Mouse (Mus musculus): ENCODE measurements at regions not wholly inside any gene's neighbourhood (a gene's known extent, or its start where the extent isn't known, plus 50 kb on each side); places are given as distances from the start of the nearest gene placed in this dataset.
"Not testable (repeated sequence)": the region's sequence is repeated elsewhere in the genome, so short reads cannot be mapped to it uniquely, and the experiment has no call there.

DNA sequence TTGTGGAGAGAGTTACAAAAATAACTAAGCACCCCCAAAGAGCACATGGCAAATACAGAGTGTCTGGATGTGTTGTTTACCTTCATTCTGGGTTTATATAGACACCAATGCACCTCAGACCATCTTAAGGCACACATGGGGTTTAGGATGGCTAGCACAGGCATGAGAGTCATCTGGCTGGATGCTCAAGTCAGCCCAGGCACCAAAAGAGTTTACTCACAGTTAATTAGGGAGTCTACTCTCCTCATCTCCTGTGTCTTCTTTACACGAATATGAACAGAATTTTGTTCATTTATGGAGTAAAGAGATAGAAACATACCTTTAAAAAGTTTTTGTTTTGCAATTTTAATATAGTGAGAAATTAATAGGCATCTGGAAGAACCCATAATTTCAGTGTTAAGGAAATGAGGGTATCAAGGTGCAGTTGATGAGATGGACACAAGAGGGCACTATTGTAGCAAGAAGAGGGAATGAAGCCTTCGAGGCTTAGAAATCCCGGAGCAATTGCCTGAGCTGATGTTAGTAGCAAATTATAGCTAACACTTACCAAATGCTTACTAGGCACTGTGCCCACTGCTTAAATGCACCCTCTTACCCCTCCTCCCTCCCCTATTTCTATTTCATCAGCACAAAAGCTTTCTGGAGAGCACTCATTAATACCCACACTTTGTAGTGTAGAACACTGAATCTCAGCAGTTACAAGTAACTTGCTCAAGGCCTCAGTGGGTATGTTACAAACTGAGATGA is 174.6 kb downstream of the Eepd1 start:
- peak; percentile 10 for DNase-seq (ENCODE audit: low read depth, low spot score)

DNA sequence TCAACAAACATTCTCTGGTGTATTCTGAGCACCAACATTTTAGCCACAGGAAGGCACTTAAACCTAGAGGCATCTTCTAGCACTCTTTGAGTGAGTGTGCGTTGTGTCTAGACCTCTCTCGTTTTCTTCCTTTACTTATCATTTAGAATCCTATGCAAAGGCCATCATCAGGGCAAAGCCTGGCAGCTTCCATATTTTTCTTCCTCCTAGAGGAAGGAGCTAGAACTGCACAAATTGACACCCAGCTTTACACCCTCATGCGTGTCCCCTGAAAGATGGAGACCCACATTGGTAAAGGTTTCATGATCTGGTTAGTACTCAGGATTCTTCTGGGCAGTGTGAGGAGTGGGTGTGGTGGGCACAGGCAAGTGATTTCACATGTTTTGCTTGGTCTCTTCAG is 175.2 kb downstream of the Eepd1 start:
- DNase-seq (ENCODE audit: low read depth, low spot score), result no peak

DNA sequence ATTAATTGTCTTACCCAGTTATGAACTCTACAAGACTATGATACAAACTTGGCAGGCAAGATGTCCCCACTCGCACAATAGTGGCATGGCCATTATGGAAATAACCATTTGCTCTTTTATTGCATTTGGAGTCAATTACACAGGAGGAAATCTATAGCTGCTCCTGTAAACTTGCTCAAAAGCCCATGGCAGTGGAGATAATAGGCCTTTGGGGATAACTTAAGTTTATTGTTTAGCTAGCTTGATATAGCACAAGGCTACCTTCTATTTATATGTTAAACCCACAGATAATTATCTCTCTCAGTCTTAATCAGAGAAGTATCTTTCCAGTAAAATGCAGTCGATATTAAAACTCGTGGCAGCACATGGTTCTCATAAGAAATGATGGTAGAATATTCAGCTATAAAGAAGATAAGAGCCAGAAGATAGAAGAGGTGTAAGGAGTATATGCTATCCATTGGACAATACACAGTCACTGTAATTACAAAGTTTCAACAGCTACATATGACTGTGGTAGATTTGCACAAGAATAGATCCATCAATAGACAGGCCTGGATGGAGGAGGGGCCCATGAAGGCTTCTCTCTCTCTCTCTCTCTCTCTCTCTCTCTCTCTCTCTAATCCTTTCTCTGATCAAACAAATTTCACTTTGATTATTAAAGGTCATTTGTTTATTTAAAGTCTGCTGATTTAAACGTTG is 202.4 kb downstream of the Eepd1 start:
- no peak for DNase-seq (ENCODE audit: low read depth, low spot score)

DNA sequence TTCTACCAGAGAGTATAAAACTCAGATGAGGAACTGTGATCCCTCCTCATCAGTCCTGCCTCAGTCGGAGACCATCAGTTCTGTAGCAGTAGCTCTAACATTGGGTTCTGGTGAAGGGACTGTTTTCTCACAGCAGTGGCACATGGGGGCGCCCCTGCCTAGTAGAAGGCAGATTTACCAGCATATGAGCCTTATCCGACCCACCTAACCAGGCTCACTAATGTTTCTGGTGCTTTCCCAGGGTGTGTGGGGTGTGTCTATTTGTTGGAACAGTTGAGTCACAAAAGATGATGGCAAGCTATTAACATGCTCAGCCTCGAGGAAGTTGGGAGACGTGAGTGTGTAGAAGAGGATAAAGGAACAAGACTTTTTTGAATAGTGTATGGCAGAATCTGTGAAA is 212.3 kb downstream of the Eepd1 start:
- peak; percentile 1 for DNase-seq (ENCODE audit: low read depth, low spot score)

DNA sequence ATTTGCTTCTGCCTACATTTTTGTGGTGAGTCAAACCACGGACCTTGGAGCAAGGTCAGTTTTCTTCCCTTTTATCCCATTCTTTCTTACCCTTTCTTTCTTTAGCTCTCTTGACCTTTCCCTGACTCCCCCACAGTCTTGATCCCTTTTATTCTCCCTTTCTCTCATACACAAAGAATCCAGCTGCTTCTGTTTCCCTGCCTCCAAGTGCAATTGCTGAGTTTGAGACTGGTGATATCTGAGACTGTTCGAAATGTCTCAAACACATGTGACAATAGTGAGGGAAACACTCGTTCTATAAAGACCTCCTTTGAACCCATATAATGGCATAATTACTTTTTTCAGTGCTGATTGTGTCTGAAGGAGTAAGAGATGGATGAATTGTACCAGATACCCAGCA is 213.7 kb downstream of the Eepd1 start:
- DNase-seq (ENCODE audit: low read depth, low spot score), result no peak

DNA sequence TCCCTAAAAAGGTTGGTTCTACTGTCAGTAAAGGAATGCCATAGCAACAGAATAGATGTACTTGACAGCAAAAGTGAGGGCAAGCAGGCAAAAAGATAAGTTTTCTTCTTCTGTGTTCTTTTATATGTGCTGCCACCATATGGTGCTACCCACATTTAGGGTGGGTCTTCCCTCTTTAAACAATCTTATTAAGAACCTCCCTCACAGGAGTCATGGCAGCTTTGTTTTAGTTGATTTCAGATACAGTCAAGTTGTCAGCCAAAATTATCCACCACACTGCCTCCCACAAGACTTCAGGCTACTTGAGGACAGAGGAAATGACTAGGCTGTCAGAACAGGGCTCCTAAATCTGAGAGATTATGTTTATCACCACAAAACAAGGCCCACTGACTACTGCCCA is 232.3 kb downstream of the Eepd1 start:
- no peak for DNase-seq (ENCODE audit: low read depth, low spot score)

DNA sequence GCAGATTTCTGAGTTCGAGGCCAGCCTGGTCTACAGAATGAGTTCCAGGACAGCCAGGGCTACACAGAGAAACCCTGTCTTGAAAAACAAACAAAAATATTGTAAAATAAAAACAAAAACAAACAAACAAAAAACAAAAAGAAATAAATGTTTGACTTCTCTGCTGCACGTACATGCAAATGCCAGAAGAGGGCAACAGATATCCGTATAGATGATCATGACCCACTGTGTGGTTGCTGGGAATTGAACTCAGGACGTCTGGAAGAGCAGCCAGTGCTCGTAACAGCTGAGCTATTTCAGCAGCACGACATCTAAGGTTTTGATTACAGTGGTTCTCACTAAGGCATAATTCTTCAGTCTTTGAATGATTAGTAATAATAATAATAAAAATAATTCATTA is 262.8 kb downstream of the Eepd1 start:
- DNase-seq (ENCODE audit: low read depth, low spot score), result no peak

DNA sequence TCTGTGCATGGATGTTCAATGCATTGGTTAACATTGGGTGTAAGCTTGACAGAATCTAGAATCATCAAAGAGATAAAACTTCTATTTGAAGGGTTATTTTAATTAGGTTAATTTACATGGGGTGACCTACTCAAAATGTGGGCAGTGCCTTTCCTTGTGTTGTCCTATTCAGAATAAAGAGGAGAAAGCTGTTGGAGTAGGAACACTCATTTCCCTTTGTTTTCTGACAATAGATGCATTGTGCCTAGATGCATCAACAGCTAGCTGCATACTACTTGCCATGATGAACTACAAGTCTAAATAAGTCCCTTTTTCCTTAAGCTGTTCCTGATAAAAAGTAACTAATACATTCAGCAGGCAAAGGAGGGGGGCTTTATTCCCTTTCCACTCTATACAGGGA is 269.8 kb downstream of the Eepd1 start:
- no peak for DNase-seq (ENCODE audit: low read depth, low spot score)

DNA sequence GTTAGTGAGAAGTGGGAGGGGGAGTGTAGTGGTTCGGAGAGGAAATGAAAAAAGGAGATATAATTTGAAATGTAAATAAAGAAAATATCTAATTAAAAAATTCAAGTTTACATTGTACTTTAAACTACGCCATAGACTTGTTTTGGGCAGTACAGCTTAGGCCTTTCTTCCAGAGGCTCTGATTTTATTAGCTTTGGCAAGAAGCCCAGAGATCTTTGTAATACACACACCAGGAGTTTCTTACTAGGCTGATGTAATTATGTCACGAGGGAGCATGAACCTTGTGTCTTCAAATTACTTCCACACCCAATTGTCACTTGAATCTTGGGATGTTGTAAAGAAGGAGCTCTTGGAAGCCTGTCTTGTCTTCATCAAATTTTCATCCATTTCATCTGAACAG is 292.6 kb downstream of the Eepd1 start:
- DNase-seq (ENCODE audit: low read depth, low spot score), result no peak

DNA sequence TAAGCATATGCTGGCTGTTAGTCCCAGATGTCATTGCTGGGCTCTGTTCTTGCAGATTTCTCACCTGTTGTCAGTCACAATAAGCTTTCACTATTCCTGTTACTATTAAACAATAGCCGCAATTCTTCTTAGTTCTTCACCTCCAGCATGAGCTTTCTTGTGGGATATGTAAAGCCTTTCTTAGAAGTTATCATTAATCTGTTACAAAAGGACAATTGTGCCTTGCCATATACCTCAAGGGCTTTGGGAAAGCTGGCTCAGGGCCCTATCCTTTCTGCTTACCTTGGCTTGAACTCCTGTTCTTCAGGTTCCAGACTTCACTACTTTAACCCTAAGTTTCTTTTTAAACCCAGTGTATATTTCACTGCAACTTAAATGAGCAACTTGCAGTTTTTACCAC is 301.3 kb downstream of the Eepd1 start:
- DNase-seq (ENCODE audit: low read depth, low spot score), result no peak

DNA sequence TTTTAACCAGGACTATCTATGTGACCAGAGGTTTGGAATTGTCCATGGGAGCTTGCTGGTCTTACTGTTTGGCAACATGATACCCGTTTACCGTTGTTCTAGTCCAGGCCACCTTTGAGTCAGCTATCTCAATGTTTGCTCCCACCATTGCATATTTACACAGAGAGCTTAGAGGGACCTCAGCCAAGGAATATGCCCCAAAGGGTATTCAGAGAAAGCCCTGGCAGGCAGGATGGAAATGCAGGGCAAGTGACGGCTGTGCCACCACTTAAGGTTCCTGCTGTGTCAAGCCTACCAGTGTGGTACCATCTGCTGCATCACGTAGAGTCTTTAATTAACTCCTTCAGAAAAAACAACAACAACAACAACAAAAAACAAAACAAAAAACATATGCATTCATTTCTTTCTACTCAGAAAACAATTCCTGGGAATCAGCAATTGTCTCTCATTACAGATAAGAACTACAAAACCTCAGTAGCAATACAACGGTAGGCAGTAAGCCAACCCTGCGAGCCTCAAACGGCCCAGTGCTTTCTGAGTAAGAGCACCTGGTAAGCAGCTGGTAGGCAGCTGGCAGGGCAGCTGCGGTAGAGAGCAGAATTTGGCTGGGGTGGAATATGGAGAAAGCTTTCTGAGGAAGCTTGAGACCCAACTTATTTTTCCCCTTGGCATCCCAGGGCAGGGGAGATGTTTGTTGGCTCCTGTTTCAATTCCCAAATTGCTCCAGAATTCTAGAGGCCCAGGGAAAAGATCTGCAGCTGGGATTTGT is 314.0 kb downstream of the Eepd1 start:
- no peak for DNase-seq (ENCODE audit: low read depth, low spot score)

DNA sequence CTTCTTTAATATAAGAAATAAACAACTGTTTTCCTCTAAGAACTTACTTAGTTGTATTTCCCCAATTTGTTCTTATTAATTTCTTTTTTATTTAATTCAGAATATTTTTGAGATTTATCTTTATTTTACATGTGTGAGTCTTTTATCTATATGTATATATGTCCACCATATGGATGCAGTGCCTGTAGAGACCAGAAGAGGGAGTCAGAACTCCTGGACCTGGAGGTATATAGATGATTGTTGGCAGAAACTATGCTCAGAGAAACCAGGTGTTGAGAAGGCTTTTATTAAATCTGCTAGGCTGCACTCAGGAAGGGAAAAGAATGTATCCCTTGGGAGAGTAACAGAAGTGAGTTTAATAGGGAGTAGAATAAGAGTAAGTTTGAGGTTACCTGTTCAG is 328.2 kb downstream of the Eepd1 start:
- no peak for DNase-seq (ENCODE audit: low read depth, low spot score)

DNA sequence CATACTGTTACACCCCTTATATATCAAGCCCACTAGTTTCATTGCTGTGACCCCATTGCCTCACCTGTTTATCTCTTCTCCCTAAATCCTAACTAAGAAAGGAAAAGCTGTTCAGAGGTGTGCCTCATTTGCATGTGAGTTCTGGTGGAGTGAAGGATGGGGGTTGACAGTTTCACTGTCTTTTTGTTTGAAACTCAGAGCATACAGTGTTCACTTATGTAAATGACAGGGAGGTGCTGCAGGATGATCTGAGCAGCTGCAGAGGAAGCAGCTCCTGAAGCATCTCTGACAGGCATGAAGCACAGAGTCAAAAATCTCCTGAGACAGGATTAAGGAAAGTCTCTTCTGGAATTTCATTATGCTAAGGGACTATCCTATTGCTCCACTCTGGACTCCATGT is 351.9 kb downstream of the Eepd1 start:
- no peak for DNase-seq (ENCODE audit: low read depth, low spot score)

DNA sequence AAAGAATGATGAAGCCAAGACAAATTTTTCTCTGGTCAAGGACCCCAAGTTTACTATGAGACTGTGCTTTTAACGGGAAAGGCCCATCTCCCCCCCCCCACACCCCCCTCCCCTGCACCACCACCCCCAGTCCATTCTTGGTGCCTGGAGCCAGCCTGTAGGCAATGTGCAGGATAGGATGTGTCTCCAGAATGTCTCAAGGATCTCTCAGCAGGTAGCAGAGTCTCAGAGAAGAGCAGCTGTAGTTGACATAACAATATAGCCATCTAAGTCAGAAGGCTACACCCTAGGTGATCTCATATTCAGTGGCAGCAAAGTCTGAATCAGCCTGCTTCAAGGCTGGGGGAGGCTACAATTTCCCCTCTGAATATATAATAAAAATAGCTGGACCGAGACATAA is 368.6 kb downstream of the Eepd1 start:
- not testable (repeated sequence) for DNase-seq (ENCODE audit: low read depth, low spot score)

DNA sequence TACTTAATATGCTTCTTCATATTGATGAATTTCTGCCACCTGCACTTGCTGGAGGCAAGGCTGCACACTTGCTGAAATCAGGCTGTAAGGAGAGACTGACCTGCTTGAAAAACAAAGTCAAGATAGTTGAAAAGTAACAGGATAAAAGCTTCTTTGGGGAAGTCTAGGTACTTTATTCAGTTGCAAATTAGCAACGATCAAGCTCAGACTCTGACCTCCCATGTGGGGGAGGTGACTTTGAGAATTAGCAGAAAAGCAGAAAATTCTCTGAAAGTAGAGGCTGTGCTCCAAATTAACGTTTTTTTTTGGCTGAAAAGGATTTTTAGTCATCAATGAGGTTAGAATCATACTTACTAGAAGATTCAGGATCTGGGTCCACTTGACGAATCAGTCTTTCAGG is 369.3 kb downstream of the Eepd1 start:
- DNase-seq (ENCODE audit: low read depth, low spot score), result not testable (repeated sequence)

DNA sequence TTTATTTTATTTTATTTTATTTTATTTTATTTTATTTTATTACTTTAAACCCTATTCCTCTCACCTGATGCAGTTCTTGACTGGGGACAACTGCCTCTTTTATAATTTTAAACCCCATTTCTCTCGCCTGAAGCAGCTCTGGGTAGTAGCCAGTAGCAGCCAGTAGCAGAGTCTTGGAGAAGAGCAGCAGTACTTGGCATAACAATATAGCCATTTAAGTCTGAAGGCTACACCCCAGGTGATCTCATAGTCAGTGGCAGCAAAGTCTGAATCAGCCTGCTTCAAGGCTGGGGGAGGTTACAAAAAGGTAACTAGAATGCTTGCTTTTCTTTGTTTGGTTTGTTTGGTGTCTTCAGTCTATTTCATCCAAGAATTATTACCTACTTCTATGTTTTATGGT is 373.2 kb downstream of the Eepd1 start:
- DNase-seq (ENCODE audit: low read depth, low spot score), result no peak

DNA sequence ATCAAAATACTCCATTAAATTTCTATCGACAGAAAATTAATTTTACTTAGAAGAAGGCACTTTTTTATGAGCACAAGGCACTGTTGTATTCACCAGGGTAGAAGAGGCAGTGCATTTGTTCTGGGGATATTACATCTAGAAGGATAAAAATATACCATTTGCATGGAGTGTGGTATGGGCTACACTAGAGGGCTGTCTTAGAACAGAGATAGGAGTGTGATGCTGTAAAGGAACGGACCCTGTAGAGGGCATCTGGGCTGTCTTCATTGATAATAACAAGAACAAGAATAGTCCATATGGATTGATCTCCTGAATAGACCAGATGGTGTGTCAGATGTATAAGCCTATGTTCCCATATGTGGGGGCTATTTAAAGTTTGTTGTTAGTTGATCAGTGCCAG is 388.9 kb downstream of the Eepd1 start:
- DNase-seq (ENCODE audit: low read depth, low spot score), result no peak

DNA sequence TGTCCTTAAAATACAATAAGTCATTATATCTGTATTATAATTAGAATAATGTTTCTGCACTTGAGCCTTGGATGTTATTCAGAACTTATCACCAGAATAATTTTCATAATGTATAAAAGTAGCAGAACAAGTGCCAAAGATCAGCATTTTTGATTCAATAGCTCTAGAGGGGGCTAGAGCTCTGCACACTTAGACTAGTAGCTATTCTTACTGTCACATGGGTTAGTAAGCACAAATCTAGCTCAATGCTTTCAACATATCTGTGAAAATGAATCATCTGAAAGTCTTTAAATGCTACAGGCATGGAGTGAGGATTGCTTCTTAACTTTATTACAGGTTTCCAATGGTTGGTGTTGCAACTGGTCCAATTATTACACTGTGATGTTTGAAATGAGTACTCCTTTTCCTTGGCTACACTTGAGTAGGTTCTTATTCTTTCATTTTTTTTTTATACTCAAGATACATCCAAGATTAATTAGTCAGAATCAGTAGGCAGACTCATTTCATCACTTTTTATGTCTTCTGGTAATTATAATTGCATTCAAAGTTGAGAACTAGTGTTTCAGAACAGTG is 415.1 kb downstream of the Eepd1 start:
- no peak for DNase-seq (ENCODE audit: low read depth, low spot score)

All from A20 (cell line).